Mouse (Mus musculus) heart, embryonic 13.5 days (tissue): Measurements from ENCODE around the gene Car14. TPM values are rescaled to one million over a fixed set of nuclear protein-coding genes. Genes with fewer than 3 reads are reported as not detected.
A peak's percentile ranks its signal among the peaks of the same experiment; 100 is the strongest.
"Not testable (repeated sequence)": the region's sequence is repeated elsewhere in the genome, so short reads cannot be mapped to it uniquely, and the experiment has no call there.

Experiments used
- ATAC-seq: fragments of 200-750 bp; cut with Nextera tagmentation; 2 replicates; pipeline ENCODE4 v1.8.0; 2017; ENCODE audit warnings: moderate TSS enrichment; ENCODE audit not compliant: insufficient number of reproducible peaks, low FRiP score, low TSS enrichment; ENCODE audit errors: extremely low read depth
- H3K27ac ChIP-seq: fragments of 300-500 bp; sonication (generic); replicated peaks from 2 replicates; pipeline ENCODE4 v1.5.1; 2015; ENCODE audit warnings: moderate library complexity, mild to moderate bottlenecking, inconsistent platforms
- H3K27me3 ChIP-seq: fragments of 300-500 bp; sonication (generic); replicated peaks from 2 replicates; pipeline ENCODE4 v1.6.1; 2015; ENCODE audit warnings: mild to moderate bottlenecking, inconsistent platforms
- H3K36me3 ChIP-seq: fragments of 300-500 bp; sonication (generic); 2 replicates; pipeline ENCODE4 v1.6.1; 2015; ENCODE audit warnings: mild to moderate bottlenecking, inconsistent platforms
- H3K4me1 ChIP-seq: fragments of 300-500 bp; sonication (generic); 2 replicates; pipeline ENCODE4 v1.6.1; 2015; ENCODE audit warnings: inconsistent platforms
- H3K4me2 ChIP-seq: fragments of 300-500 bp; sonication (generic); 2 replicates; pipeline ENCODE4 v1.6.1; 2015; ENCODE audit warnings: inconsistent platforms, mild to moderate bottlenecking, moderate library complexity
- H3K4me3 ChIP-seq: fragments of 300-500 bp; sonication (generic); 2 replicates; pipeline ENCODE4 v1.5.1; 2015; ENCODE audit warnings: moderate library complexity, mild to moderate bottlenecking, inconsistent platforms
- H3K9ac ChIP-seq: fragments of 300-500 bp; sonication (generic); 2 replicates; pipeline ENCODE4 v1.6.1; 2015; ENCODE audit warnings: inconsistent platforms, mild to moderate bottlenecking, moderate library complexity
- H3K9me3 ChIP-seq: fragments of 300-500 bp; sonication (generic); 2 replicates; pipeline ENCODE4 v1.6.1; 2016; ENCODE audit warnings: inconsistent platforms
- WGBS: fragments of 180-500 bp; shearing (Covaris S2); methylation state at CpG from one replicate; pipeline ENCODE4 v1.1.7; 2015; ENCODE audit warnings: mixed read lengths; 5-methylcytosine and 5-hydroxymethylcytosine counted together
- polyA plus RNA-seq: library from polyadenylated mRNA; unstranded; fragments of >200 nt; fragmentation: Nextera tagmentation; extraction: Ambion mirVana; gene quantifications from 2 replicates; pipeline ENCODE4 v1.2.1, GENCODE M21; 2015

Car14 gene
- polyA plus RNA-seq, 1 experiment from 2014 or later, result 26.1 TPM

DNA sequence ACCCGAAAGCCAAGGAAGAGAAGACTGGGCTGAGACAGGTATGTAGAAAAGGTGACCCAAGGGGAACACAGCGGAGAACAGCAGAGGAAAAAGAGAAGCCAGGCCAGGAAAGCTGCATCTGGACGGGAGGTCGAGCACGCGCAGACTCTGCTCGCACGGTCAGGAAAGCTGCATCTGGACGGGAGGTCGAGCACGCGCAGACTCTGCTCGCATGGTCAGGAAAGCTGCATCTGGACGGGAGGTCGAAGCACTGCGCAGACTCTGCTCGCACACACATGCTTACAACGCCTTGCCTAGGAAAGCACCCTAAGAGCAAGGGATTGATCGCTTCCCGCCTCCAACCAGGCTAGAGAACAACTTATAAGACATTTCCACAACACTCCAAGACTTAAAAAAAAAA, 38.9 kb downstream of the Car14 start:
- no peaks in the 10 kb centered on the region for H3K9me3 ChIP-seq
- no peaks in the 10 kb centered on the region for H3K27me3 ChIP-seq
- no peak overlapping the region for H3K27ac ChIP-seq
- WGBS, result 90% methylated on average over 20 of the region's 20 CpGs
- peaks cover 83% of the 10 kb centered on the region for H3K36me3 ChIP-seq
- no peak for ATAC-seq
- peaks cover 10% of the 10 kb centered on the region for H3K4me1 ChIP-seq
- no peak overlapping the region for H3K4me3 ChIP-seq
- H3K9ac ChIP-seq, result no peak overlapping the region
- no peak overlapping the region for H3K4me2 ChIP-seq

DNA sequence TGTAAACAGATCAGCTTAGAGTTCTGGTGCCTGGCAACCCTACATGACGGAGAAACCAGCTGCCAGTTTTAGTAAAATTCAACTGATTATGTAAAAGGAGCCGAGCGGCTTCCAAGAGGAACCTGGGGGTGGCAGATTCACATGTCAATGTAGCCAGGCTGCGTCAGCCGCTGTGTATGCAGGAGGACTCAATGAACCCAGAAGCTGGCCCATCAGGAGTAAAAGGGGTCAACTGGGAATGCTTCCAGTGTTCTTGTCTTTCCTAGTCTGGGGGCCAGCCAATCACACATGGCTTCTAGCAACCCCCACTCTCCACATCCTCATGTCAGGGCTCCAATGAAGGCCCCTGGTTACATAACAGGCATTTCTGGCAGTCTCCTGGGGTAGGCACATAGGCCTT, 39.4 kb downstream of the Car14 start:
- H3K4me1 ChIP-seq, result peaks cover 4% of the 10 kb centered on the region
- no peak overlapping the region for H3K9ac ChIP-seq
- H3K36me3 ChIP-seq, result peaks cover 80% of the 10 kb centered on the region
- no peaks in the 10 kb centered on the region for H3K27me3 ChIP-seq
- no peak for ATAC-seq
- no peak overlapping the region for H3K4me2 ChIP-seq
- H3K27ac ChIP-seq, result no peak overlapping the region
- WGBS, result 80% methylated on average over 5 of the region's 5 CpGs
- no peak overlapping the region for H3K4me3 ChIP-seq
- no peaks in the 10 kb centered on the region for H3K9me3 ChIP-seq

- peaks cover 65% of the 10 kb centered on the region for H3K36me3 ChIP-seq
- no peak overlapping the region for H3K9ac ChIP-seq
- H3K4me2 ChIP-seq, result no peak overlapping the region
- no peaks in the 10 kb centered on the region for H3K27me3 ChIP-seq
- H3K27ac ChIP-seq, result no peak overlapping the region
- no peak for ATAC-seq
- no peaks in the 10 kb centered on the region for H3K9me3 ChIP-seq
- 63% methylated on average over 7 of the region's 7 CpGs for WGBS
- H3K4me3 ChIP-seq, result no peak overlapping the region
- no peaks in the 10 kb centered on the region for H3K4me1 ChIP-seq
These were observed 40.9 kb downstream of the Car14 start for GRCm38 (mm10) chr3:95863578-95863977.

- ATAC-seq, result no peak
- Histone ChIP-seq H3K9ac (no peak overlapping the region), H3K4me2 (no peak overlapping the region), H3K4me1 (peaks cover under 1% of the 10 kb centered on the region; the same call in 1 of the 2 replicates), H3K4me3 (no peak overlapping the region), H3K9me3 (no peaks in the 10 kb centered on the region), H3K36me3 (peaks cover 48% of the 10 kb centered on the region), H3K27me3 (no peaks in the 10 kb centered on the region), H3K27ac (no peak overlapping the region)
- 46% methylated on average over 2 of the region's 2 CpGs for WGBS
These were observed 42.7 kb downstream of the Car14 start for GRCm38 (mm10) chr3:95861796-95862195.

DNA sequence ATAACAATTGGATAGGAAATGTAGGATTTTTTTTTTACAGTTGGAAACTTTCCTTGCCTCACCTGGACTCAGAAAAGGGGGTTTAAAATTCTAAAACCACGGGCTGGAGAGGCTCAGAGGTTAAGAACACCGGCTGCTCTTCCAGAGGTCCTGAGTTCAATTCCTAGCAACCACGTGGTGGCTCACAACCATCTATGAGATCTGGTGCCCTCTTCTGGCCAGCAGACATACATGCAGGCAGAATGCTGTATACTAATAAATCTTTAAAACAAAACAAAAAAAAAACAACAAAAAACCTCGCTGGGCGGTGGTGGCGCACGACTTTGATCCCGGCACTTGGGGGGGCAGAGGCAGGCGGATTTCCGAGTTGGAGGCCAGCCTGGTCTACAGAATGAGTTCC, 43.3 kb downstream of the Car14 start:
- no peak overlapping the region for H3K9ac ChIP-seq
- H3K27ac ChIP-seq, result no peak overlapping the region
- no peak for ATAC-seq
- no peak overlapping the region for H3K4me2 ChIP-seq
- peaks cover 42% of the 10 kb centered on the region for H3K36me3 ChIP-seq
- H3K4me1 ChIP-seq, result peaks cover 6% of the 10 kb centered on the region; the same call in 1 of the 2 replicates
- H3K4me3 ChIP-seq, result no peak overlapping the region
- WGBS, result 77% methylated on average over 10 of the region's 10 CpGs
- no peaks in the 10 kb centered on the region for H3K27me3 ChIP-seq
- no peaks in the 10 kb centered on the region for H3K9me3 ChIP-seq

GRCm38 (mm10) chr3:95860323-95860722, 44.2 kb downstream of the Car14 start:
- Histone ChIP-seq H3K9ac (no peak overlapping the region), H3K27me3 (no peaks in the 10 kb centered on the region), H3K36me3 (peaks cover 33% of the 10 kb centered on the region), H3K9me3 (no peaks in the 10 kb centered on the region), H3K4me1 (peaks cover 8% of the 10 kb centered on the region; the same call in 1 of the 2 replicates), H3K4me3 (no peak overlapping the region), H3K27ac (no peak overlapping the region), H3K4me2 (no peak overlapping the region)
- 69% methylated on average over 3 of the region's 3 CpGs for WGBS
- no peak for ATAC-seq

- H3K9ac ChIP-seq, ATAC-seq, H3K27ac ChIP-seq, H3K4me2 ChIP-seq, H3K4me3 ChIP-seq, H3K27me3 ChIP-seq, H3K9me3 ChIP-seq: not testable (repeated sequence)
- Histone ChIP-seq H3K36me3 (peaks cover 18% of the 10 kb centered on the region), H3K4me1 (peaks cover 17% of the 10 kb centered on the region)
- WGBS, result 65% methylated on average over 3 of the region's 3 CpGs
These were observed 46.2 kb downstream of the Car14 start for GRCm38 (mm10) chr3:95858278-95858677.

- ATAC-seq, H3K4me2 ChIP-seq, H3K9me3 ChIP-seq, H3K4me3 ChIP-seq, H3K27ac ChIP-seq, H3K27me3 ChIP-seq, H3K9ac ChIP-seq: not testable (repeated sequence)
- Histone ChIP-seq H3K4me1 (peaks cover 17% of the 10 kb centered on the region), H3K36me3 (peaks cover 23% of the 10 kb centered on the region)
- 84% methylated on average over 1 of the region's 1 CpGs for WGBS
These were observed 47.4 kb downstream of the Car14 start for GRCm38 (mm10) chr3:95857050-95857449.

DNA sequence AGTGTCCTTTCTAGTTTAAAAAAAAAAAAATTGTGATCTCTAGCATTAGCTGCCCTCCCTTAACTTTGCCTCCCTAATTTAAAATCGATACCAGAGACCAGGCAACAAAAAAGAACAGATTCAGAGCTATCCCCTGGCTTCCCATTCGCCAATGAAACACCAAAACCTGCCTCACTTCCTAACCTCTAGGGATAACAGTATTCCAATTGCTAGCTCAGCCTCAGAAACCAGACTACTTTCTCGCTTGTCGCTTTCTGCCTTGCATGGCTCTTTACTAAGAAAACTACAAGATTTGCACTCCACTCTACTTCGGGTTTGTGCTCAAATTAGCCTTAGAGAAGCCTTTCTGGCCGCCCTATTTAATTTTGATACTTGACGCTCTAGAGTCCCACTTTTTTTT, 48.4 kb downstream of the Car14 start:
- Histone ChIP-seq H3K27ac (peak overlapping the region; percentile 82), H3K27me3 (no peaks in the 10 kb centered on the region), H3K4me2 (peak overlapping the region; percentile 78), H3K4me1 (peaks cover 21% of the 10 kb centered on the region), H3K9me3 (no peaks in the 10 kb centered on the region), H3K36me3 (peaks cover 26% of the 10 kb centered on the region), H3K9ac (peak overlapping the region; percentile 93), H3K4me3 (peak overlapping the region; percentile 80)
- WGBS, result 22% methylated on average over 7 of the region's 7 CpGs
- ATAC-seq, result no peak

- Histone ChIP-seq H3K9ac (peak within 1 kb of the TSS; percentile 93), H3K9me3 (no peaks in the 10 kb centered on the region), H3K4me2 (peak within 1 kb of the TSS; percentile 78), H3K27me3 (no peaks in the 10 kb centered on the region), H3K27ac (peak within 1 kb of the TSS; percentile 82), H3K4me1 (peaks cover 26% of the 10 kb centered on the region), H3K4me3 (peak within 1 kb of the TSS; percentile 80), H3K36me3 (peaks cover 31% of the 10 kb centered on the region)
- ATAC-seq, result peak; percentile 96
- 0% methylated on average over 56 of the region's 56 CpGs for WGBS
These were observed 48.9 kb downstream of the Car14 start, which contains the start of gene Prpf3 for GRCm38 (mm10) chr3:95855502-95856089. Gene Prpf3, minus strand, starts transcription at chr3:95855885.

GRCm38 (mm10) chr3:95851317-95851716, 53.2 kb downstream of the Car14 start:
- H3K4me1 ChIP-seq, result peaks cover 28% of the 10 kb centered on the region
- H3K36me3 ChIP-seq, result peaks cover 74% of the 10 kb centered on the region
- no peaks in the 10 kb centered on the region for H3K9me3 ChIP-seq
- H3K27me3 ChIP-seq, result no peaks in the 10 kb centered on the region
- no peak overlapping the region for H3K4me2 ChIP-seq
- ATAC-seq, result no peak
- WGBS, result 75% methylated on average over 8 of the region's 8 CpGs
- no peak overlapping the region for H3K9ac ChIP-seq
- no peak overlapping the region for H3K4me3 ChIP-seq
- no peak overlapping the region for H3K27ac ChIP-seq

DNA sequence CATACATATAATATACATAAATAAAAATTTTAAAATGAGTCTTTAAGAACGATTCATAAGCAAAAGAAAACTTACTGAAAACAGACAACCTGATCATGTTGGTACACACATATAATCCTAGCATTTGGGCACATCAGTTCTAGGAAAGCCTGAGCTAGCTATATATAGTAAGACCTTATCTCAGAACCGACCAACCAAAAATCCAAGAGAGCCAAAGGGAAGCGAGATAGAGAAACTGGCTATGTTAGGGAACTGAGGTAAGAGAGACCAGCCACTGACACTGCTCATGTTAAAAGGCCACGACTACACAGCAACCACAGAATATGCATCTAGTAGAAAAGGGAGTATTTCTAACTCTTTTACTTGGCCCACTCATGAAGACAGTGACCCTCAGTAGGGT, 53.9 kb downstream of the Car14 start:
- H3K36me3 ChIP-seq, result peaks cover 81% of the 10 kb centered on the region

More for the DNA sequence above, 53.9 kb downstream of the Car14 start:
- no peak overlapping the region for H3K4me3 ChIP-seq
- no peaks in the 10 kb centered on the region for H3K27me3 ChIP-seq
- H3K4me1 ChIP-seq, result peaks cover 26% of the 10 kb centered on the region
- no peak for ATAC-seq
- H3K27ac ChIP-seq, result peak overlapping the region; percentile 46
- peak overlapping the region; percentile 15 for H3K9ac ChIP-seq
- 35% methylated on average over 4 of the region's 4 CpGs for WGBS
- no peaks in the 10 kb centered on the region for H3K9me3 ChIP-seq
- H3K4me2 ChIP-seq, result peak overlapping the region; percentile 16; the same call in 1 of the 2 replicates
